Mouse (Mus musculus) limb, embryonic 11.5 days (tissue): ENCODE results near the gene Olfr952. TPM values are rescaled to one million over a fixed set of nuclear protein-coding genes. Genes with fewer than 3 reads are reported as not detected.

ENCODE experiments used
- ATAC-seq: fragments of 200-750 bp; cut with Nextera tagmentation; 2 replicates; pipeline ENCODE4 v1.8.0; 2017; ENCODE audit warnings: low read depth; ENCODE audit not compliant: insufficient number of reproducible peaks, low FRiP score, low TSS enrichment
- DNase-seq: peaks from one replicate; pipeline ENCODE4 v3.0.0-alpha.2; 2015; ENCODE audit warnings: low spot score
- H3K27ac ChIP-seq: fragments of 300-500 bp; sonication (generic); replicated peaks from 2 replicates; pipeline ENCODE4 v1.5.1; 2014; ENCODE audit warnings: low read depth, mild to moderate bottlenecking, low read length
- H3K27me3 ChIP-seq: fragments of 300-500 bp; sonication (generic); 2 replicates; pipeline ENCODE4 v1.6.1; 2014; ENCODE audit warnings: mild to moderate bottlenecking, low read length, mixed read lengths; ENCODE audit not compliant: control insufficient read depth, insufficient read depth
- H3K36me3 ChIP-seq: fragments of 300-500 bp; sonication (generic); 2 replicates; pipeline ENCODE4 v1.6.1; 2014; ENCODE audit warnings: mild to moderate bottlenecking, low read length, moderate library complexity, mixed read lengths; ENCODE audit not compliant: control insufficient read depth, insufficient read depth
- H3K4me1 ChIP-seq: fragments of 300-500 bp; sonication (generic); 2 replicates; pipeline ENCODE4 v1.6.1; 2014; ENCODE audit warnings: low read length, mixed read lengths; ENCODE audit not compliant: control insufficient read depth, insufficient read depth
- H3K4me2 ChIP-seq: fragments of 300-500 bp; sonication (generic); 2 replicates; pipeline ENCODE4 v1.6.1; 2014; ENCODE audit warnings: low read depth, mild to moderate bottlenecking, moderate library complexity; ENCODE audit not compliant: severe bottlenecking
- H3K4me3 ChIP-seq: fragments of 300-500 bp; sonication (generic); 2 replicates; pipeline ENCODE4 v1.5.1; 2014; ENCODE audit warnings: low read depth, low read length
- H3K9ac ChIP-seq: fragments of 300-500 bp; sonication (generic); 2 replicates; pipeline ENCODE4 v1.6.1; 2014; ENCODE audit warnings: mild to moderate bottlenecking, low read length
- H3K9me3 ChIP-seq: fragments of 300-500 bp; sonication (generic); 2 replicates; pipeline ENCODE4 v1.6.1; 2016; ENCODE audit warnings: low read length; ENCODE audit not compliant: control insufficient read depth
- WGBS: fragments of 180-500 bp; shearing (Covaris S2); extraction: QIAGEN DNeasy Blood & Tissue Kit; methylation state at CpG from one replicate; pipeline ENCODE4 v1.1.7; 2014; 5-methylcytosine and 5-hydroxymethylcytosine counted together
- polyA plus RNA-seq: library from polyadenylated mRNA; unstranded; fragments of >200 nt; fragmentation: Nextera tagmentation; extraction: Ambion mirVana; gene quantifications from 2 replicates; pipeline ENCODE4 v1.2.1, GENCODE M21; 2014

Gene Olfr952
- not detected in 2 replicates for polyA plus RNA-seq

- Histone ChIP-seq H3K4me3 (no peak within 1 kb of the TSS), H3K27me3 (no peaks in the 10 kb centered on the region), H3K27ac (no peak within 1 kb of the TSS), H3K4me1 (no peaks in the 10 kb centered on the region), H3K4me2 (no peak within 1 kb of the TSS), H3K9ac (no peak within 1 kb of the TSS), H3K36me3 (no peaks in the 10 kb centered on the region), H3K9me3 (no peaks in the 10 kb centered on the region)
- no peak for DNase-seq
- no peak for ATAC-seq
Observed at GRCm38 (mm10) chr9:39427048-39427447, at the start of gene Olfr952. TSS of gene Olfr952 (minus strand) at chr9:39427148.

- H3K4me2 ChIP-seq: no peak within 1 kb of the TSS
- H3K9me3 ChIP-seq: no peaks in the 10 kb centered on the region
- H3K36me3 ChIP-seq: no peaks in the 10 kb centered on the region
- no peak within 1 kb of the TSS for H3K9ac ChIP-seq
- no peak for DNase-seq
- no peak for ATAC-seq
- WGBS: 61% methylated on average over 1 of the region's 1 CpGs
- no peak within 1 kb of the TSS for H3K27ac ChIP-seq
- no peaks in the 10 kb centered on the region for H3K4me1 ChIP-seq
- no peaks in the 10 kb centered on the region for H3K27me3 ChIP-seq
- H3K4me3 ChIP-seq: no peak within 1 kb of the TSS
Observed at GRCm38 (mm10) chr9:39471844-39472243, 44.9 kb upstream of the Olfr952 start, which contains the start of gene Olfr955. TSS of gene Olfr955 (minus strand) at chr9:39471944.

- Histone ChIP-seq H3K9me3 (no peaks in the 10 kb centered on the region), H3K4me3 (no peak within 1 kb of the TSS), H3K4me1 (no peaks in the 10 kb centered on the region), H3K27me3 (no peaks in the 10 kb centered on the region), H3K36me3 (no peaks in the 10 kb centered on the region), H3K4me2 (no peak within 1 kb of the TSS), H3K9ac (no peak within 1 kb of the TSS), H3K27ac (no peak within 1 kb of the TSS)
- DNase-seq (no peak), ATAC-seq (no peak)
- whole genome bisulfite sequencing: 87% methylated on average over 6 of the region's 6 CpGs
Observed at GRCm38 (mm10) chr9:39456401-39456800, 29.5 kb upstream of the Olfr952 start, which contains the start of gene Olfr954. TSS of gene Olfr954 (plus strand) at chr9:39456701.

- Histone ChIP-seq H3K4me1 (no peaks in the 10 kb centered on the region), H3K27me3 (no peaks in the 10 kb centered on the region), H3K36me3 (no peaks in the 10 kb centered on the region), H3K27ac (no peak within 1 kb of the TSS), H3K4me3 (no peak within 1 kb of the TSS), H3K9me3 (no peaks in the 10 kb centered on the region), H3K9ac (no peak within 1 kb of the TSS), H3K4me2 (no peak within 1 kb of the TSS)
- 89% methylated on average over 2 of the region's 2 CpGs for WGBS
- ATAC-seq (no peak), DNase-seq (no peak)
Observed at GRCm38 (mm10) chr9:39387110-39387509, 39.8 kb downstream of the Olfr952 start, which contains the start of gene Olfr951. TSS of gene Olfr951 (plus strand) at chr9:39387410.

Other genes with a start within 250 kb of the Olfr952 start
- gene Olfr944, start 225.2 kb downstream of the Olfr952 start, polyA plus RNA-seq: not detected in 2 replicates
- gene Olfr1537, start 177.2 kb downstream of the Olfr952 start, polyA plus RNA-seq: not detected in 2 replicates
- not detected in 2 replicates for gene Olfr945, start 150.3 kb downstream of the Olfr952 start, polyA plus RNA-seq
- gene Olfr948, start 101.1 kb downstream of the Olfr952 start, polyA plus RNA-seq: not detected in 2 replicates
- not detected in 2 replicates for gene Olfr951, start 39.7 kb downstream of the Olfr952 start, polyA plus RNA-seq
- not detected in 2 replicates for gene Olfr954, start 29.6 kb upstream of the Olfr952 start, polyA plus RNA-seq
- gene Olfr955, start 44.8 kb upstream of the Olfr952 start, polyA plus RNA-seq: not detected in 2 replicates
- gene Olfr44, start 66.8 kb upstream of the Olfr952 start, polyA plus RNA-seq: not detected in 2 replicates
- gene Olfr957, start 88.7 kb upstream of the Olfr952 start, polyA plus RNA-seq: not detected in 2 replicates
- gene Olfr958, start 126.9 kb upstream of the Olfr952 start, polyA plus RNA-seq: not detected in 2 replicates
- gene Olfr959, start 148.4 kb upstream of the Olfr952 start, polyA plus RNA-seq: not detected in 2 replicates
- 9.4 and 12.9 TPM in 2 replicates for gene AW551984, start 177.3 kb upstream of the Olfr952 start, polyA plus RNA-seq
- not detected in 2 replicates for gene Olfr148, start 183.5 kb upstream of the Olfr952 start, polyA plus RNA-seq
- not detected in 2 replicates for gene Olfr960, start 194.2 kb upstream of the Olfr952 start, polyA plus RNA-seq
- gene Olfr961, start 217.9 kb upstream of the Olfr952 start, polyA plus RNA-seq: not detected in 2 replicates
- not detected in 2 replicates for gene Olfr963, start 240.1 kb upstream of the Olfr952 start, polyA plus RNA-seq